Mouse (Mus musculus) forelimb bud, embryonic 11.5 days (tissue): ENCODE measurements around the gene Grap2.

Experiments
- DNase-seq: peaks from one replicate; pipeline ENCODE4 v3.0.0-alpha.2; 2012; ENCODE audit warnings: low read depth, low spot score

Gene Grap2

DNA sequence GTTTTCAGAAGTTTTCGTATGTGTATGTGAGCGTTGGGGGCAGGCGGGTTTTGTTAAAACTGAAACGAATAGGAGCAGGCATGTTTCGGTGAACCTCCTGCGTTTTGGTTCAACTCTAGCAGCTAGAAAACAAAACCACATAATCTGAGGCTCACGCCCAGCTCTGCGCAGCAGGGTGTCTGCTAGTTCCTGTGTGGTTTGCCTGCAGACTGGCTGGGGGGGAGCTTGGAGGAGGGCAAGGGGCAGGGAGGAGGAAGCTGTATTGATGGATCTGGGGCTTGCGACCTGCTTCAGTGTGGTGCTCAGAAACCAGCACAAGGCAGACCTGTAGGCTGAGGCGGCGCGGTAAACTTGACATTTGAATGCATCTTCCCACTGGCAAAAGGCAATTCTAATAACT, at the start of gene Grap2:
Gene Grap2, plus strand, starts transcription at position 304 of the 400 bp plus-strand sequence.
- DNase-seq: no peak

DNA sequence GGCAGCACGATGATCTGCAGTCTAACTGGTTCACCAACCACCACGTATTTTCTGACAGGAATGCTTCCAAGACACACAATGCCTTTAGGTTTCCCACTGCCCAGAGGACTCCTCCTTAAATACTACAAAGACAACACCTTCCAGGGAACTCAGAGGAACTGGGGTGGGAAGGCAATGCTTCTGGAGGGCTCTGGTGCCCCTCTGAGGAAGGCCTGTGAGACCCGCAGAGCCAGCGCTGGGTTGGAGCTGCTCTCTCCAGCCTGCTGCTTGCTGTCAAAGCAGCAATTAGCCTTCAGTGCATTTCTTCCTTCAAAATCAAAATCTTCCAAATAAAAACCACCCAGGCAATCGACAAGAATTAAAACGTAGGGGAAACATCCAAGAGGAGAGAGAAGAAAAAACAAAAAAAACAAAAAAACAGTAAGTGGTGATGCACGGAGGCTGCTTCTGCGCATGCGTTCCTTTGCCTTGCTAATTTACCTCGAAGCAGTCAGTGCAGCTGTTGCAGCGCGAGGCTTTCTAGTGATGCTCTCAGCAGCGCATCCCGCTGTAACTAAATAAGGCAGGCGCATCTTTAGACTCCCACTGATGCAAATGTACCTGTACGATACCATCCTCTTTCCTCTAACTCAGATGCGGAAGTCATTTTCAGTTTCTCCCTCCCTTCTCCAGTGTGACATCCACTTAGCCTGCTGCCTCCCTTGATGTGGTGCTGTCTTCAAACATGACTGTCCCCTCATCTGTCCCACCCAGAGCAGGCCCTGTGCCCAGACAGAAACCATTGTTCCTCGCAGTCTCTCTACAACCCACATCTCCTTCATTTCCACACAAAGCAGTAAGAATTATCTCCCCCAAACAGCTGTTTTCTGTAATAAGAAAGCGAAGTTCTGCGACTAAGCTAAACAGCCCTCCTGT, 42.2 kb upstream of the Grap2 start:
- DNase-seq: no peak

GRCm38 (mm10) chr15:80531026-80531425, 41.4 kb upstream of the Grap2 start:
- DNase-seq: no peak

- no peak for DNase-seq
These were observed 39.9 kb upstream of the Grap2 start for GRCm38 (mm10) chr15:80532281-80533072.

- DNase-seq: no peak
These were observed 39.1 kb upstream of the Grap2 start for GRCm38 (mm10) chr15:80533274-80533673.

DNA sequence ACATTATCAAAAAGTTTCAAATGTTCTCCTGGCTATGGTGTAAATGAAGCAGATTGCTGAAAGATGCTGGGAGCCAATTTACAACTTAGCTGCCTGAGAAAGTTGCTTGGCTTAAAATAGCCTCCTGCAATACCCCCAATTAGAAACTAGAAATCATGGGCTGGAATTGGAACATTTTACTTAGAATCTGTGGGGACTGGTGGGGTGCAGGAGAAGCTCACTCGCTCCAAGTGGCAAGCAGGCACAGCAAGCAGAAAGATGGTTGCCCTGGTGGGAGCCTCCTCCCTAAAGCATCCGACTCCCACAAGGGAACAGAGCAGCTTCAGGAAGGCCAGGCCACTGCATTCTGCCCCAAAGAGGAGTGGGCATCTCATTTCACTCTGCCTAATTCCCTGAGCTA, 36.3 kb upstream of the Grap2 start:
- DNase-seq: no peak

DNA sequence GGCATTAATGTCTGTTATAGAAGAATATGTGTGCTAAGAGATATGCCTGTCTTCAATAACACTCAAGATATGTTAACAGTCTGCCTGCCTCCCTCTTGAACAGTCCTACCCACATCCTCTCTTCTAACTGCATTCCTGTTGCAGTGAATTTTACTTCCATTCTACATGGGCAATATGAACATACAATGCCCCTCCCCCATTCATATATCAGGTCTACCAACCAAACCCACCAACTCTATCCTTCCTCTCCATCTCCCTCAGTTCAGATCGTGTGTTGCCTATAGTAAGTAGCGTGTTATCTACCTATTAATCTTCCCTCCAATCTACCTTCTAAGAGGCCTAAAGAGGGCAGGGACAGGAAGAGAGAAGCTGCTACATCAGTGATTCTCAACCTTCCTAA, 34.3 kb upstream of the Grap2 start:
- no peak for DNase-seq

GRCm38 (mm10) chr15:80538671-80539340, 33.6 kb upstream of the Grap2 start:
- DNase-seq: no peak

DNA sequence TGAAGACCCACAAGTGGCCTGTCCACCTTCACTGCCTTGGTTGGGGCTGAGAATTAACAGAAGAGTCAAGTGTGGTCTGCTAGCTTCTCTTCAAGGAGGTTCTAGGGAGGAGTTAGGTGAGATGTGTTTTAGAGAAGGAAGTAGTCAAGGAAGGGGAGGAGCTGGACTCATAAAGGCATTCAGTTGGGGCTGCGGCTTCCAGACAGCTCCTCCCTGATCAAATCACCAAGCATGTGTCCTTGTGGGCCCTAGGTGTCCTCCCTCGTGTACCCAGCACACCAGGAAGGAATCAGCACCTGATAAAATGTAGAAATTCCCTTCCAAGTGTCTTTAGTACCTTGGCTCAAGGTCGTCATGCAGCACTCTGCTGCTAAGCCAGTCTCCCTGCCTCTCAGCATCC, 28.3 kb upstream of the Grap2 start:
- no peak for DNase-seq

DNA sequence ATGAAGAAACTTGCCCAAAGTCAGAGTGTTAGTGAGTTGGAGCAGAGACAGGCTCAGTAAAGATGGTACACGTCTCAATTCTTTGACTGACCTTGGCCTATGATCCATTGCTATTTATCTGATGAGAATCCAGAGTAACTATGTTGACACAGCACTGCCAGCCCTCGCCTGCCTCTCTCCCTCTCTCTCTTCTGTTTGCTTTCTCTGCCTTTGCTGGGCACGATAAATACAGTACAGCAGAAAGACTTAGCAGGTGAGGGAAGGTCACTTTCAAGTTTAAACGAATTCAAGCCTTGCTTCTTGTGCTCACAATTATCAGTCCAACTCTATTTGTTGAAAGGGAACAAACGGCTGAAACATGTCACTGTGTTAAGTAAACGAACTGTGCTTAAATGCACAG, 27.0 kb upstream of the Grap2 start:
- no peak for DNase-seq

DNA sequence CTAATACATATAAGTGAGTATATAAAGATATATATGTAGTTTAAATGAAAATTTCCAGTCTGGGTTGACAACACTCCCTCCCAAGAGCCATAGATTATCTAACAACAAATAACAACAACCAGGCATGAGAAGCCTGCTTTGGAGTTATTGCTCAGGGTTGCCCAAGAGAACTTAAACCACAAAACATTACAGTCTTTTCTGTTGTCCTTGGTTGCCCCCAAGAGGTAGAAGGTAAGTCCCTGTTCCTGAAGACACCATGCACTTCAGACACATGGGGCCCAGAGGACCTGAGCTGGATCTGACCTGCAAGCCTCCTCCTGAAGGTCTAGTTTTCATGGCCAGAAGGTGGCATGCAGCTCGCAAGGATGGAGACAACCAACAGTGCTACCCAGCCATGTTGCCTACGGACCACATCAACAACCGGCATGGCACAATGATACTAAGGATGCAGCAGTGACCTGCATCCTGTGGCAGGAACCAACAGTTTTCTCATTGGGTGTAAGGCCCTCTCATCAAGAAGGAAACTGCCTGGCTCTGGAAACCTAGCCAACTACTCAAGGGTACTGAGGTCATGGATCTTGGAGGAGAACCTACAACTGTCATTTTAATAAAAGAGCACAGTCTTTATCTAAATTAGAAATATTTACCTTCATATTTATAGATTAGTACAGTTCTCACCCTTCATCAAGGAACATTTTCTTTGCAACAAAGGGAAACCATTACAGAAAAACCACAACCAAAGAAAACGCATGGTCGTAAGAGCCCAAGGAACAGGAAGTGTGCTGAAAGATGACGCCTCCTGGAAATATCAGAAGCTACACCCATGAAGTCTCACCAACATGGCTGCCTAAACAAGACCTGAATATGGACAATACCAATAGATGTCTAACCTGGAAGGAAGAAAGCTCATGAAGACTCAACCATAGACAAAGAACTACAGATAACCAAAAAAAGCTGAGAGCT, 17.3 kb upstream of the Grap2 start:
- DNase-seq: no peak

DNA sequence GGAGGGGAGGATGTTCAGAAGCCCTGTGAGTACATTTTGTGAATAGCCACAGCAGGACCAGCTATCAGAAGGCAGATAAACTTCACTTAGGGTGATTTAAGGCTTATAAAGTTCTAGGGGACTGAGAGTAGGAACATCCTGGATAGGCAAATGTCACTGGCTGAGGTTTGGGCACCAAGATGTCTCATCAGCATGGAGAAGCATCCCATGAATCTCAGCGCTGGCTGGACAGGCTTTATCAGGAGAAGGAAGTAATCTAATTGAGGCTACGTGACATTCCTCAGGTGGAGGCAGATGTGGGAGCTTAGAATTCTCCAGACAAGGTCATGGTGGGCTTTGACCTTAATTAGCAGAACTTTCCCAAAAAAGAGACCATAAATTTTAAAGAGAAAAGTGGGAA, 16.4 kb upstream of the Grap2 start:
- DNase-seq: no peak

DNA sequence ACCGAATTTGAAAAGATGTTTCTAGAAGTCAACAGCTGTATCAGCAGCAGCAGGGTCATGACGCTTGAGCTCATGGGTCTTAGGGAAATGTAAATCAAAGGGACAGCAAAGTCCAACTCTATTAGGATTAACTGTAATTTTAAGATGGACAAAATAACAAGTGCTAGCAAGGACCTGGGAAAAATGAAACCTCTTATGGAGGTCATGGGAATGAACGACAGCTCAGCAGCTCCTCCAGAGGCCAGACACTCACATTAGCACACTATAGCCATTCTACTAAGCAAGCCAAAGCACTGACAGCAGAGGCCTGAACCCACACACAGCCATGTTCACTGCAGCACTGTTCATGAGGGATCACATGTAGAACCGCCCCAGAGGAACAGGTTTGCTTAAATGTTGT, 14.6 kb upstream of the Grap2 start:
- DNase-seq: no peak

- no peak for DNase-seq
These were observed 12.9 kb upstream of the Grap2 start for GRCm38 (mm10) chr15:80559534-80559933.

GRCm38 (mm10) chr15:80559978-80560377, 12.4 kb upstream of the Grap2 start:
- no peak for DNase-seq

GRCm38 (mm10) chr15:80560646-80561580, 11.5 kb upstream of the Grap2 start:
- DNase-seq: no peak

DNA sequence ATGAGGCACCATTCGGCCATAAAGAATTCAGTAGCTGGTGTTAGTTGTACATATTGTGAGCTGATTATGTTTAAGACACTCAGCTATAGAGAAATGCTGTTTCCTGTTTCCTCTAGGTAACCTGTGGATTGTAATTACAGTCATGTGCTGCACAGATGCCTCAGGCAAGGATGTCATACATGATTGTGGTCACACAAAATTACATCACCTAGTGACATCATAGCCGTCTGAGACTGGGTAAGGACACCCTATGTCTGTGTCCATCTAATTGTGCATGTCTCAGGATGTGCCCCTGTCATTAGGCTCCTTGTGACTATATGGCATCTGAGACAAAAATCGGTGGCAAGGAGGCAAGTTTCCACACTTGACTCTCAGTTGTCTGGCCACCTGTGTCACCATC, 9.9 kb upstream of the Grap2 start:
- no peak for DNase-seq

- DNase-seq: no peak
These were observed 8.7 kb upstream of the Grap2 start for GRCm38 (mm10) chr15:80563634-80564208.

DNA sequence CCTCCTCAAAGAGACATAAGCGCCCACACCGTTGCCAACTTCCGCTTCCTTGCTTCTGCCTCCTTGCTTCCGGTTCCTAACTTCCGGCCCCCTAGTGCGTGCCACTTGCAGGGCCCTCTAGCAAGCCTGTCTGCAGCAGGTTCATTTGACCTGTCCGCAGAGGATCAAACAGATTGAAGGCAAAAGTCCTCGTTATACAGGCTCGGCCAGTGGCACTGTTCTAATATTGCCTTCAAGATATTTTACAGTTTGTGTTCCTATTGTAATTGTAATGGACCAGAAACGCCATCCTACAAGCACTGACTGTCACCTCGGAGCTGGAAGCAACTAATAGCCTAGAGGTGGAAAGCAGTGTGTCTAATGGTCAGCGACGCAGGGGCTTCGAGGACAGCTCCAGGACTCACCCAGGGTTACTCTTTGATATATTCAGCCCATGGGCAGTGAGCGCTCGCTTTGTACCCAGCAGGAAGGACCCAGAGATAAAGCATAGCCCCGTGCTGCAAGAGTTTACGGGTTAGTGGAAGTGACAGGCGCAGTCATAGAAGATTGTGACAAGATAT, 7.2 kb upstream of the Grap2 start, which contains the start of gene Enthd1:
Gene Enthd1, minus strand, starts transcription at position 51 of the 560 bp plus-strand sequence.
- no peak for DNase-seq
